Mouse (Mus musculus) adrenal gland, postnatal 25 days (tissue): Measurements from ENCODE around the gene Cox10. TPM values are rescaled to one million over a fixed set of nuclear protein-coding genes. Genes with fewer than 3 reads are reported as not detected.

ENCODE experiments used
- DNase-seq: peaks from one replicate; pipeline ENCODE4 v3.0.0; 2021; ENCODE audit warnings: mixed read lengths
- total RNA-seq: library from RNA; stranded (reverse); gene quantifications from 2 replicates; pipeline ENCODE4 v1.2.3, GENCODE M21; 2021

Cox10 gene
- total RNA-seq, 1 experiment from 2014 or later = 20.8 TPM

GRCm38 (mm10) chr11:63991958-63992357 lies 87.3 kb downstream of the Cox10 start:
- no peak for DNase-seq

GRCm38 (mm10) chr11:63990759-63991158 lies 88.5 kb downstream of the Cox10 start:
- no peak for DNase-seq

- no peak for DNase-seq
These were observed 89.0 kb downstream of the Cox10 start for GRCm38 (mm10) chr11:63990311-63990710.

GRCm38 (mm10) chr11:63988991-63989860 lies 90.0 kb downstream of the Cox10 start:
- no peak for DNase-seq

- no peak for DNase-seq
These were observed 91.1 kb downstream of the Cox10 start for GRCm38 (mm10) chr11:63988031-63988665.

- no peak for DNase-seq
These were observed 92.6 kb downstream of the Cox10 start for GRCm38 (mm10) chr11:63986710-63987109.

GRCm38 (mm10) chr11:63985481-63985880 lies 93.8 kb downstream of the Cox10 start:
- no peak for DNase-seq

- DNase-seq = no peak
These were observed 94.6 kb downstream of the Cox10 start for GRCm38 (mm10) chr11:63984622-63985168.

GRCm38 (mm10) chr11:63977741-63978140 lies 101.5 kb downstream of the Cox10 start:
- DNase-seq = no peak

GRCm38 (mm10) chr11:63976775-63977174 lies 102.5 kb downstream of the Cox10 start:
- DNase-seq = no peak

- DNase-seq = no peak
These were observed 103.9 kb downstream of the Cox10 start for GRCm38 (mm10) chr11:63975260-63975899.

- no peak for DNase-seq
These were observed 105.3 kb downstream of the Cox10 start for GRCm38 (mm10) chr11:63973973-63974372.

GRCm38 (mm10) chr11:63971462-63971861 lies 107.8 kb downstream of the Cox10 start:
- DNase-seq = no peak

GRCm38 (mm10) chr11:63970818-63971217 lies 108.5 kb downstream of the Cox10 start:
- no peak for DNase-seq

GRCm38 (mm10) chr11:63969205-63969910 lies 109.9 kb downstream of the Cox10 start:
- DNase-seq = no peak

- no peak for DNase-seq
These were observed 110.8 kb downstream of the Cox10 start for GRCm38 (mm10) chr11:63968388-63969035.

GRCm38 (mm10) chr11:63967641-63968387 lies 111.5 kb downstream of the Cox10 start:
- no peak for DNase-seq

GRCm38 (mm10) chr11:63965437-63965836 lies 113.8 kb downstream of the Cox10 start:
- no peak for DNase-seq

- peak; percentile 27 for DNase-seq
These were observed 122.1 kb downstream of the Cox10 start for GRCm38 (mm10) chr11:63957207-63957606.

- DNase-seq = no peak
These were observed 122.5 kb downstream of the Cox10 start for GRCm38 (mm10) chr11:63956748-63957147.

- no peak for DNase-seq
These were observed 125.4 kb downstream of the Cox10 start for GRCm38 (mm10) chr11:63953887-63954286.
